Mouse (Mus musculus): Measurements from ENCODE around the gene Gabrr2.
A peak's percentile ranks its signal among the peaks of the same experiment; 100 is the strongest.
"Not testable (repeated sequence)": the region's sequence is repeated elsewhere in the genome, so short reads cannot be mapped to it uniquely, and the experiment has no call there.

The Gabrr2 gene

GRCm38 (mm10) chr4:33070326-33070725 is 7.5 kb downstream of the Gabrr2 start:
- no peak for DNase-seq (ENCODE audit: low read depth)

DNA sequence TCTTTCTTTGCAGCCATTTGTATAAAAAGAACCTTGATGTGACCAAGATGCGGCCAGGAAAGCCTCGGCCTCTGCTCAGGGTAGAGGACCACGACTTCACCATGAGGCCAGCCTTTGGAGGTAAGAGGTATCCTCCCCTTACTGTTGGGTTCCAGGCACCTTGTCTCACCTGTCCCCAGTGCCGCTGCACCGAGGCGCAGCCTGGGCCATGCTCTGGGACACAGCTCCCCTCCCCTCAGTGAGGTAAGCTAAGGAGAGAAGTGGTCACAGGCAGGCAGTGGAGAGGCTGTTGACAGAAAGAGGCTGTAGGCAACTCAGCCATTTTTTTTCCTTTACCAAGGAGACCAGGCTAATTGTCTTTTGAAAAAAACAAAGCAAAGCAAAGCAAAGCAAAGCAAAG is 8.5 kb downstream of the Gabrr2 start:
- no peak for DNase-seq (ENCODE audit: low read depth)

- peak; percentile 85 for DNase-seq (ENCODE audit: low read depth)
Observed at GRCm38 (mm10) chr4:33072526-33073161, 9.8 kb downstream of the Gabrr2 start.

DNA sequence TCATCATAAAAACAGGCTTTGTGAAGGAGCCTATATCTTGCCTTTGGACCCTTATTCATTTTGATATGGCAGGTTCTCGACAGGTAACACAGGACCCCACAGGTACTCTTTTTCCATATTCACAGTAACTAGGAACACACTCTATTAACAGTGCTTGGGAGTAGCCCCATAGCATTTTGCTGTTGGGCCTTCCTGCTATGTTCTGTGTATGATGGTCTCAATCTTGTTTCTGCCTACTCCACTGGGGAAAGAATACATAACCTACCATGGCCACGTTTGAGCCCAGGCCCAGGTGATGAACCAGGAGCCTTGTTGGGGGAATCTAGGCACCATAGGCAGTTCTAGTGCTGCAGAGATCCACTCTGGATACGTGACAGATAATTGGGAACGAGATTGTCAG is 11.6 kb downstream of the Gabrr2 start:
- no peak for DNase-seq (ENCODE audit: low read depth)

DNA sequence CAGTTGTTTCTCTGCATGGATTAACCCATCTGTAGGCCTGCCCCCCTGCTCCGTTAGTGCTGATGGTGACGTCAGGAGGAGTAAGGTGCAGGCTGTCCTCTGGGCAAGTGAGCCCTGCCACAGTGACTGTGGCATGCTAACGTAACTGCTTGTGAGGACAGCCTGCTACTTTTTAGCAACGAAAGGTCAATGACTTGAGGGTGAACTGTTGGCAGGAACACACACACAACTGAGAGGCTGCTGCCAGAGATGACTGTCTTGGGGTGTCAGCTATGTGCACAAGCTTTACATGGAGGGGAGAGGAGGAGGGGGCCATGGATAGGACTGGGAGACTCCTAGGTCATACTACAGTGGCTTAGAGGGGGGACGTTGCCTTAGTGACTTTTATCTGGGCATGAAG is 12.1 kb downstream of the Gabrr2 start:
- no peak for DNase-seq (ENCODE audit: low read depth)

- DNase-seq (ENCODE audit: low read depth) = peak; percentile 20
Observed at GRCm38 (mm10) chr4:33075776-33076524, 13.2 kb downstream of the Gabrr2 start.

DNA sequence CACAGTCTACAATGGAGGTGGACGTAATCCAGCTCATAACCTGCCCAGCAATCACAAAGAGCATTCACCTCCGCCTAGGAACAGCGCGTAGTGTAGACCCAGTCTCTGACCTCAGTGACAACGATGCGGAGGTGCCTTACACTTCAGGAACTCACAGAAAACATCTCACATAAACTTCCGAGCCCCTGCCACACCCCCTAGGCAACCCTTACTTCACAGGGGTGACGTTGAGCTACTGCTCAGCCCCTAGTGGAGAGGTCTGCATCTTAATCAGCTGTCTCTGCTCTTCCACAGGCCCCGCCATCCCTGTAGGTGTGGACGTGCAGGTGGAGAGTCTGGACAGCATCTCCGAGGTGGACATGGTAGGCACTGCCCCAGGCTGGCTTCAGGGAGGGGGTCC is 14.4 kb downstream of the Gabrr2 start:
- DNase-seq (ENCODE audit: low read depth) = peak; percentile 47

DNA sequence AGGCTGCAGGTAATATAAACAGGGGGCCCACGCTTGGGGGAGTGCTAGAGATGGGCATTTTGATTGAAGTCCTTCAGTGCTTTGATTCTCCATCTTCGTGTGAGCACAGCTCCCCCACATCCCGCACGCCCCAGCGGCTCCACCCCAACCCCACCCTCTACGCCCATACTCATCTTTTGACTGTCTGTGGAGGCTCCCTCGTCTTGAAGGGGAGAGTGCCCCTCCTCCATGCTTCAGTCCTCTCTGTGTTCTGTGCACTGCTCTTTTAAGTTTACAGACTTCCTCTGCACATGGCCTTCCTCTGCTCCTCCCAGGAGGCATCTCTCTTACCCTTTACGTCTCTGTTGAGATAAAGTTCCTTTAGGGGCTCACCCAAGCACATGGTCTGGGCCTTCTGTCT is 14.9 kb downstream of the Gabrr2 start:
- peak; percentile 46 for DNase-seq (ENCODE audit: low read depth)

- no peak for DNase-seq (ENCODE audit: low read depth)
Observed at GRCm38 (mm10) chr4:33078492-33078891, 15.7 kb downstream of the Gabrr2 start.

GRCm38 (mm10) chr4:33099118-33099694 is 36.4 kb downstream of the Gabrr2 start:
- DNase-seq (ENCODE audit: low read depth) = no peak

- DNase-seq (ENCODE audit: low read depth) = peak; percentile 59
Observed at GRCm38 (mm10) chr4:33109720-33110458, 47.1 kb downstream of the Gabrr2 start.

DNA sequence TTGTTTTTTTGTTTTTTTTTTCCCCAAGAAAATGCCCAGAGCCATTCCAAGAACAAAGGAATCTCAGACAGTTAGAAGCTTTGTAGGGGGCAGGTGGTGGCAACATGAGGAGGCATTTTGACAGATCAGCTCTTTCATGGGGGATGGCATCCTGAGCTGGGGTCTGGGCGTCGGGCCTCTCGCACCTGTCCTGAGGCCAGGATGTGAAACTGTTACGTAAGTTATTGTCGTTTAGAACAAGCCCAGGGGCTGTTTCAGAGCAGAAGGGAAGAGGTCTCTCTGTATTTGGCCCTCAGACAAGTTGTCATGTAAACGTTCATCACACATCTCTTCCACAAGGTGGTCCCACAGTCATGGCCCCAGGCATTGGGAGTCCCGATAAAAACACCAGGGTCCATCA is 48.0 kb downstream of the Gabrr2 start:
- peak; percentile 32 for DNase-seq (ENCODE audit: low read depth)

DNA sequence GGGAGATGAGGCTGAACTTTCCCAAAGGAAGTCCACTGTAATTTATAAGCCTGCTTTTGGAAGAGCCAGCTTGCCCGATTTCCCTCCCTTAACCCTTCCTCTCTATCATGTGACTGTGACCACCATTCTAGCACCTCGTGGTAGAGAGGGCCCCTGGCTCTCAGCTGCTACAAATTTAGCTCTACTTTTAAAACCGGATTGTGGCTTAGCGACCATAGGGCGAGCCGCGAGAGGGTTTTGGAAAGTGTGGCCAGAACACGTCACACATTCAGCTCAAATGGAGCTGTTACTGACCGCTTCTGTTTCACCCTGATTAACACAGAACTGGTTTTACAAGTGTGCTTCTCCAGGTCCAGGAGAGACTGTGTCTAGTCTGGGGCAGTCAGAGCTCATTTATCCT is 48.6 kb downstream of the Gabrr2 start:
- no peak for DNase-seq (ENCODE audit: low read depth)

GRCm38 (mm10) chr4:33112866-33113265 is 50.1 kb downstream of the Gabrr2 start:
- not testable (repeated sequence) for DNase-seq (ENCODE audit: low read depth)

GRCm38 (mm10) chr4:33119118-33119517 is 56.3 kb downstream of the Gabrr2 start:
- DNase-seq (ENCODE audit: low read depth) = peak; percentile 89

GRCm38 (mm10) chr4:33124493-33124892 is 61.7 kb downstream of the Gabrr2 start:
- DNase-seq (ENCODE audit: low read depth) = peak; percentile 72

DNA sequence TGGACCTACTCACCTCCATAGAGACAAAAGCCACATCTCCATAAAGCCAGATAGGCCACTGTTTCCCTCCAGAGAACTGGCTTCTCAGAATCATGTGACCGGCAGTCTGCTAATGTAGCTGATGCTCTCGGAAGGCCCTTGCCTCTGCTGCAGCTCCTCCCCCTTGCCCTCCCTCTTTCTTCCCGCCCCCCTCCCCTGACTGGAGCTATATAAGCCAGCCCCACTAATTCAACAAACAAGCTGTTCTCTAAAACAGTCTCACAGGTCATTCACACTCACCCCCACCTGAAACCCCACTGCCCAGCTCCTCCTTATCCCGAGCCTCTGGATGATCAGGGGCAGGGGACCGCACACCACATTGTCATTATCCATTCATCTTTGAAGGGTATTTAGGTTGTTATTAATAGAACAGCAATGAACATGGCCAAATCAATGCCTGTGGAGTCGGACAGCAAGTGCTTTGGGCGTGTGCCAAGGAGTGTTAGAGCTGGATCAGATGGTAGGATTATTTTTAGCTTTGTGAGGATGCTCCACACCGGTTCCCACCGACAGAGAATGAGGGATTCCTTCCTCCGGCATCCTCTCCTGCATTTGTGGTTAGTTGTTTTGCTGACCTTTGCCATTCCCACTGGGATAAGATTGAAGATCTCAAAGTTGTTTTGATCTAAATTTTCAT is 62.7 kb downstream of the Gabrr2 start:
- DNase-seq (ENCODE audit: low read depth) = no peak

- DNase-seq (ENCODE audit: low read depth) = no peak
Observed at GRCm38 (mm10) chr4:33132221-33132620, 69.4 kb downstream of the Gabrr2 start, which contains the start of gene Gabrr1. Gene Gabrr1 (plus strand): TSS chr4:33132521.
